Mouse (Mus musculus) brain, embryonic 14.5 days (tissue): Measurements from ENCODE around the gene Psme2b. TPM values are rescaled to one million over a fixed set of nuclear protein-coding genes. Genes with fewer than 3 reads are reported as not detected.
"Not testable (repeated sequence)": the region's sequence is repeated elsewhere in the genome, so short reads cannot be mapped to it uniquely, and the experiment has no call there.

Source experiments
- DNase-seq: peaks from one replicate; pipeline ENCODE4 v3.0.0-alpha.2; 2011; ENCODE audit warnings: low read depth
- polyA plus RNA-seq: library from polyadenylated mRNA; depleted of rRNA; stranded (reverse); fragments of >200 nt; gene quantifications from 2 replicates; pipeline ENCODE4 v1.2.3, GENCODE M21; 2012; rRNA removed

Psme2b gene
- 0.79 and 0.81 TPM in 2 replicates for polyA plus RNA-seq

DNA sequence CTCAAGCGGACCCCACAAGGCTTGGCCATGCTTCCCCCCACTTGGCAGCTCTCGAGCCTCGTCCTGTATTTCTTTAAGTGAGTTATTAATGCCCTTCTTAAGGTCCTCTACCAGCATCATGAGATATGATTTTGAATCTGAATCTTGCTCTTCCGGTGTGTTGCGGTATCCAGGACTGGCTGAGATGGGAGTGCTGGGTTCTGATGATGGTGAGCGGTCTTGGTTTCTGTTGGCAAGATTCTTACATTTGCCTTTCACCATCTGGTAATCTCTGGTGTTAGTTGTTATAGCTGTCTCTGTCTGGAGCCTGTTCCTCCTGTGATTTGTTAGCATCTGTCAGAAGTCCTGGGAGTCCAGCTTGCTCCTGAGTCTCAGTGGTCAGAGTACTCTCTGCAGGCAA lies at the start of gene Psme2b:
Gene Psme2b, minus strand, starts transcription at position 101 of the 400 bp plus-strand sequence.
- DNase-seq, result not testable (repeated sequence)

DNA sequence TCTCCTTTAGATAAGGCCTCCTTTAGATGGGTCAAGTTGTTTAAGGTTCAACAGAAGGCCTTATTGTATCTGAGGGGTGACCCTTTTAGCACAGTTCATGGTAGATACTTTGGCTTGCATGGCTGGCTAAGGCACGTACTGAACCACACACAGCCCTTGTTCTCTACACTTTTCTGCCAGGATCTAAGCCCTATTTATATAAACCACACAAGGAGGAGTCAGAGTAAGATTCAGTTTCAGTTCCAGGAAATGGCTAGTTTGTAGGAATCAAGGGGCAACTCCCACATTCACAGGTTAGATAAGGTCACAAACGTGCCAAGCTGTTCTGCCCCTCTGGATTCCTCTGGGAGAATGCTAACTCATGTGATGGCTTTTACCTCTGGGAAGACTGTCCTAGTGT lies 48.0 kb upstream of the Psme2b start, which contains the start of gene Tgtp1:
Gene Tgtp1, minus strand, starts transcription at position 155 of the 400 bp plus-strand sequence.
- not testable (repeated sequence) for DNase-seq

- not testable (repeated sequence) for DNase-seq
These were observed 47.3 kb upstream of the Psme2b start for GRCm38 (mm10) chr11:48993296-48993695.

DNA sequence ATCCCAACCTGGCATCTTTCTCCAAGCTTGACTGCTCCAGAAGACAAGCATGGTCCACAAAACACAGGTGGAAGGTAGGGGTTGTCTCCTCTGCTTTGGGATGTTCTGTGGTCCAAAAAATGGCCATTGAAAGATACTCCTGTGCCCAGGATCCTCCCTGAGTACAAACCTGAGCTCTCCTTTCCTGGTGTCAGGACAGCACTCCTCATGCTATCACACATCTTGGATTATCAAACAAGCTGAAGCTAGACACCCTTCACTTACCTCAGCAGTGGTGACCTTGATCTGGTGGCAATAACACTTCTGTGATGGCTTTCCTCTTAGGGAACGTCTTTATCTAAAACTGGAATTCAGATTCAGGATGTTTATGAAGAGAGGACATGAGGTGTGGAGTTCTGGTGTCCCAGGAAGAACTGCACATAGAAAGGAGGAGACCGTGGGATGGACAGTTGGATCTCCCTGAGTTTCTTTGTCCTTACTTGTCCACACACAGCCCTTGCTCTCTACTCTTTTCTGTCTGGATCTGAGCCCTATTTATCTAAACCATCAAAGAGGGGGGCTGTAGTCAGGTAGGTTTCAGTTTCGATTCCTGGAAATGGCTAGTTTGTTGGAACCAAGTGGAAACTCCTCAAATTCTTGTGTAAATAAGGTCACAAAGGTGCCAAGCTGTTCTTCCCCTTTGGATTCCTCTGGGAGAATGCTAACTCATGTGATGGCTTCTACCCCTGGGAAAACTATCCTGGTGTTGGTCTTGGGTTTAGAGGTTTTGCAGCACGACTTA lies 45.9 kb upstream of the Psme2b start, which contains the start of gene Gm12185:
Gene Gm12185, minus strand, starts transcription at position 487 of the 781 bp plus-strand sequence.
- DNase-seq, result not testable (repeated sequence)

DNA sequence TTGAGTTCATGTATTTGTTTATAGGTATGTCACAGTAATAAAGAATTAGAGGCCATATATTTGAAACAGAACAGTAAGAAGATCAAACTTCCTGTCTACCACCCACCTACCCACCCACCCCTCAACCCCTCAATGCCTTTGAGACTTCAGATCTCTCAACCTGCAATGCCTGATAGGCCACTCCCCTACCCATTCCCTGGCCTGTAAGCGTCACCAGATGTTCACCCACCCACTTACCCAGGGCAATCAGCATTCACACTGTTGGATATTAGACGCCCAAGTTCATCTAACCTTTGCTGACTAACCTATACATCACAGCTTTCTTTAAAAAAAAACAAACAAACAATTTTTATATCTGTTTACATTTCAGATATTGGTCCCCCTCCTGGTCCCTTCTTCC lies 44.0 kb upstream of the Psme2b start:
- not testable (repeated sequence) for DNase-seq

- not testable (repeated sequence) for DNase-seq
These were observed 42.2 kb upstream of the Psme2b start for GRCm38 (mm10) chr11:48988219-48988618.

DNA sequence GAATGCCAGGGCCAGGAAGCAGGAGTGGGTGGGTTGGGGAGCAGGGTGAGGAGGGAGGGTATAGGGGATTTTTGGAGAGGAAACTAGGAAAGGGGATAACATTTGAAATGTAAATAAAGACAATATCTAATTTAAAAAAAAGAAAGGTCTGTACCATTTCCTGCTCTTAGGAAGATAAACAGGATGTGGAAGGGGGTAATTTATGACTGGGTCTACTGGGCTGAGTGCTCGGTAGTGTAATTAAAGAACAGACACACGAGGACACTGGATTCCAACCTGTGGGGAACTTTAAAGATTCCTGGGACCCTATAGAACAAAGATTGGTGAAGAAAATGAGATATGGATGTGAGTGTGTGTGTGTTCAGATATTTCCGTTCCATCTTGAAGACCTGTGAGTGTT lies 36.9 kb upstream of the Psme2b start:
- not testable (repeated sequence) for DNase-seq

DNA sequence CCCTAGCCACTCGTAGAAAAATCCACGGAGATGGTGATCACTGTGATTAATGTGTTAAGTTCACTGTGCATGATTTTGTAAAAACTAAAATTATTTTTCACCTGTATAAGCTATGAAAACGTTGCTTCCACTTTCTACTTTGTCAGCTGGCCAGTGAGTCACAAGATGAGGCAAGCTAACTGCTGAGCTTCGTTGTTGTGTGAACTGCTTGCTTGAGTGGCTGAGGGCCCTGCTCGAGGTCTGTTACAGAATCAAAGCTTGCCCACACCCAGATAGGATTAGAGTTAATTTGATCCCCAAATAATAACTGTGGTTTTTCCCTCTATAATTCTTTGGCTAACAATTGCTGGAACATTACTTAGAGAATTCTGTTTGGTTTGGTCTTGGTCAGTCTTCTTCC lies 34.1 kb upstream of the Psme2b start:
- DNase-seq, result not testable (repeated sequence)

DNA sequence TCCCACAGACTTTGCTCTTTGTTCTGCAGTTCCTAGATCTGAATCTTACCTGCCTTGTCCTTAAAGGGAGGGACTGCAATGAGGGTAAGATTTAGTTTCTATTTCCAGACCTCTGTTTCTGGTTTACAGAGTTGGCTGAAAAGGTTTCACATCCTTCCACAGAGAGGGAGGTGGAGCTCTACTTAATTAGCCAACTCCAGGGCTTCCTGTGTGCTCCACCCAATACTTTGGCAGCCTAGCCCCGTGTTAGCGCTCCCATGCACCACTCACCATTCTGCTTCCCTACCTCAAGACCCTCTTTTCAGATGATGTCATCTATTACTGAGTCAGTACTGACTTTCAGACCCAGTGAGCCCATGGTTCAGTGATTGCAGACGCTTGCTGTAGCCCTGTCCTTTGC lies 33.3 kb upstream of the Psme2b start, which contains the start of gene 9930111J21Rik1:
Gene 9930111J21Rik1, minus strand, starts transcription at position 148 of the 400 bp plus-strand sequence.
- not testable (repeated sequence) for DNase-seq

- DNase-seq, result not testable (repeated sequence)
These were observed 32.4 kb upstream of the Psme2b start, which contains the start of gene Olfr56 for GRCm38 (mm10) chr11:48978240-48978939. Gene Olfr56, plus strand, starts transcription at chr11:48978889.

DNA sequence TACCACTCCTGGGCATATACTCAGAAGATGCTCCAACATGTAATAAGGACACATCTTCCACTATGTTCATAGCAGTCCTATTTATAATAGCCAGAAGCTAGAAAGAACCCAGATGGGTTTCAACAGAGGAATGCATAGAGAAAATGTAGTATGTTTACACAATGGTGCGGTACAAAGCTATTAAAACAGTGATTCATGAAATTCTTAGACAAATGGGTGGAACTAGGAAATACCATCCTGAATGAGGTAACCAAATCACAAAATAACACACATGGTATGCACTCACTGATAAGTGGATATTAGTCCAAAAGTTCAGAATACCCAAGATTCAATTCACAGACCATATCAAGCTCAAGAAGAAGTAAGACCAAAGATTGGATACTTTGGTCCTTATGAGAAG lies 28.7 kb upstream of the Psme2b start:
- not testable (repeated sequence) for DNase-seq

- not testable (repeated sequence) for DNase-seq
These were observed 6.7 kb downstream of the Psme2b start for GRCm38 (mm10) chr11:48939286-48939685.

DNA sequence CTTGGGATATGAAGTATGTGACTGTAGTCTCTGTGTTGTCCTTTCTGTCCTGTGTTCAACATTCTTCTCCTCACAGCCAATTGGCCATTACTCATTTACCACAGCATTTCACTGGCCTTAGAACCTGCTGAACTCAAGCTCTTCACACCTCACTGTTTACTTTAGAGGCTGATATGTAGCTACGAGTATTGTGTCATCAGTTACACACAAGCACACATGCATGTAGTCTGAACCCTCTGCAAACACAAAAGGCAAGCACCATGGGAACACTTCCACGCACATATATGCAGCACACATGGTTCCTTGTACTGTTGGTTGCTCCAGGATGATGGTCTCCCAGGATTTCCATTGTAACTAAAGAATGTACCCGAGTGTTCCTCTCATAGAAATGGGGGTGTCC lies 10.7 kb downstream of the Psme2b start:
- not testable (repeated sequence) for DNase-seq

GRCm38 (mm10) chr11:48933923-48934322 lies 12.1 kb downstream of the Psme2b start:
- DNase-seq, result not testable (repeated sequence)

DNA sequence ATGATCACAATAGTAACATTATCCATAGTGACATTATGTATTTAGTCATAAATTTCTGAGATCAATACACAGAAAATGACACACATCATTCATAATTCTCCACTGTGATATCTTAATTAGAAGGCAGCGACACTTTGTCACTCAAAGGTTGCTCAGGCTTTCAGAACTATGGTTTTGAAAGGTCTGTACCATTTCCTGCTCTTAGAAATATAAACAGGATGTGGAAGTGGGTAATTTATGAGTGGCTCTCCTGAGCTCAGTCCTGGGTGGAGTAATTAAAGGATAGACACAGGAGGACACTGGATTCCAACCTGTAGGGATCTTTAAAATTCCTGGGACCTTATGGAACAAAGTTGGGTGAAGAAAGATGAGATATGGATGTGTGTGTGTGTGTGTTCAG lies 12.6 kb downstream of the Psme2b start:
- not testable (repeated sequence) for DNase-seq

DNA sequence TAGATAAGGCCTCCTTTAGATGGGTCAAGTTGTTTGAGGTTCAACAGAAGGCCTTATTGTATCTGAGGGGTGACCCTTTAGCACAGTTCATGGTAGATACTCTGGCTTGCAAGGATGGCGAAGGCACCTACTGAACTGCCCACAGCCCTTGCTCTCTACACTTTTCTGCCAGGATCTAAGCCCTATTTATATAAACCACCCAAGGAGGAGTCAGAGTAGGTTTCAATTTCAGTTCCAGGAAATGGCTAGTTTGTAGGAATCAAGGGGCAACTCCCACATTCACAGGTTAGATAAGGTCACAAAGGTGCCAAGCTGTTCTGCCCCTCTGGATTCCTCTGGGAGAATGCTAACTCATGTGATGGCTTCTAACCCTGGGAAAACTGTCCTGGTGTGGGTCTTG lies 17.9 kb downstream of the Psme2b start:
- DNase-seq, result not testable (repeated sequence)

- not testable (repeated sequence) for DNase-seq
These were observed 19.6 kb downstream of the Psme2b start for GRCm38 (mm10) chr11:48926437-48926836.

- not testable (repeated sequence) for DNase-seq
These were observed 22.2 kb downstream of the Psme2b start for GRCm38 (mm10) chr11:48923818-48924217.
